Mouse (Mus musculus) heart, embryonic 14.5 days (tissue): ENCODE measurements at regions not wholly inside any gene's neighbourhood (a gene's known extent, or its start where the extent isn't known, plus 50 kb on each side); places are given as distances from the start of the nearest gene placed in this dataset.
"Not testable (repeated sequence)": the region's sequence is repeated elsewhere in the genome, so short reads cannot be mapped to it uniquely, and the experiment has no call there.

Experiments used
- ATAC-seq: fragments of 200-750 bp; cut with Nextera tagmentation; 2 replicates; pipeline ENCODE4 v1.8.0; 2017; ENCODE audit warnings: low read depth, moderate TSS enrichment; ENCODE audit not compliant: insufficient number of reproducible peaks, insufficient read depth, low FRiP score
- H3K27ac ChIP-seq, 2 experiments: fragments of 200-500 bp in 1 of 2; fragments of 300-500 bp in 1 of 2; sonication (generic) in 1 of 2; replicated peaks in 1 of 2; 2 replicates each; pipeline ENCODE4 v1.5.1; 2012 to 2014; ENCODE audit warnings: low read depth in 2 of 2, low read length in 2 of 2, control low read depth in 1 of 2, mild to moderate bottlenecking in 1 of 2, mixed read lengths in 1 of 2; ENCODE audit not compliant: control insufficient read depth in 1 of 2, insufficient read depth in 1 of 2
- H3K27me3 ChIP-seq: fragments of 300-500 bp; sonication (generic); 2 replicates; pipeline ENCODE4 v1.6.1; 2014; ENCODE audit warnings: mild to moderate bottlenecking, low read length, control low read depth; ENCODE audit not compliant: control insufficient read depth, insufficient read depth
- H3K36me3 ChIP-seq: fragments of 300-500 bp; sonication (generic); 2 replicates; pipeline ENCODE4 v1.6.1; 2014; ENCODE audit warnings: mild to moderate bottlenecking, control low read depth, low read length, mixed read lengths; ENCODE audit not compliant: control insufficient read depth, insufficient read depth
- H3K4me1 ChIP-seq, 2 experiments: fragments of 200-500 bp in 1 of 2; fragments of 300-500 bp in 1 of 2; sonication (generic) in 1 of 2; 2 replicates each; pipeline ENCODE4 v1.6.1; 2012 to 2014; ENCODE audit warnings: low read length in 2 of 2, control low read depth in 1 of 2, mixed read lengths in 1 of 2; ENCODE audit not compliant: control insufficient read depth in 2 of 2, insufficient read depth in 2 of 2
- H3K4me2 ChIP-seq: fragments of 300-500 bp; sonication (generic); 2 replicates; pipeline ENCODE4 v1.6.1; 2014; ENCODE audit warnings: mild to moderate bottlenecking, low read length
- H3K4me3 ChIP-seq, 2 experiments: fragments of 200-500 bp in 1 of 2; fragments of 300-500 bp in 1 of 2; sonication (generic) in 1 of 2; 2 replicates each; pipeline ENCODE4 v1.5.1; 2012 to 2014; ENCODE audit warnings: low read length in 2 of 2, mild to moderate bottlenecking in 2 of 2, control low read depth in 1 of 2, low read depth in 1 of 2, moderate library complexity in 1 of 2; ENCODE audit not compliant: control insufficient read depth in 1 of 2, insufficient read depth in 1 of 2
- H3K9ac ChIP-seq: fragments of 300-500 bp; sonication (generic); 2 replicates; pipeline ENCODE4 v1.6.1; 2014; ENCODE audit warnings: mild to moderate bottlenecking, low read length
- H3K9me3 ChIP-seq: fragments of 300-500 bp; sonication (generic); 2 replicates; pipeline ENCODE4 v1.6.1; 2016; ENCODE audit warnings: low read length, control low read depth; ENCODE audit not compliant: control insufficient read depth
- WGBS: fragments of 180-500 bp; shearing (Covaris S2); extraction: QIAGEN DNeasy Blood & Tissue Kit; methylation state at CpG from one replicate; pipeline ENCODE4 v1.1.7; 2014; 5-methylcytosine and 5-hydroxymethylcytosine counted together

GRCm38 (mm10) chr1:152220804-152221565, 131.1 kb upstream of the 1700025G04Rik start:
- H3K27ac ChIP-seq = no peak overlapping the region
- H3K36me3 ChIP-seq = no peaks in the 10 kb centered on the region
- no peak overlapping the region for H3K4me2 ChIP-seq
- H3K9me3 ChIP-seq = no peaks in the 10 kb centered on the region; the same call in 1 of the 2 replicates
- 84% methylated on average over 14 of the region's 14 CpGs for WGBS
- no peak for ATAC-seq
- no peak overlapping the region for H3K9ac ChIP-seq
- no peak overlapping the region for H3K4me3 ChIP-seq
- peaks cover 2 to 18% of the 10 kb centered on the region in 2 experiments for H3K4me1 ChIP-seq
- H3K27me3 ChIP-seq = no peaks in the 10 kb centered on the region

- H3K4me2 ChIP-seq, H3K4me3 ChIP-seq, H3K27me3 ChIP-seq, H3K9me3 ChIP-seq, H3K27ac ChIP-seq, H3K9ac ChIP-seq, H3K36me3 ChIP-seq, ATAC-seq: not testable (repeated sequence)
- peaks cover 2 to 18% of the 10 kb centered on the region in 2 experiments for H3K4me1 ChIP-seq
- 53% methylated on average over 5 of the region's 5 CpGs for WGBS
These were observed 129.8 kb upstream of the 1700025G04Rik start for GRCm38 (mm10) chr1:152219752-152220151.

GRCm38 (mm10) chr1:152217404-152217803, 127.5 kb upstream of the 1700025G04Rik start:
- Histone ChIP-seq H3K4me2 (no peak overlapping the region), H3K27me3 (no peaks in the 10 kb centered on the region), H3K4me1 (peaks cover 0 to 5% of the 10 kb centered on the region in 2 experiments; a peak in 1 of 4 replicates), H3K9ac (no peak overlapping the region), H3K4me3 (no peak overlapping the region), H3K9me3 (no peaks in the 10 kb centered on the region), H3K36me3 (no peaks in the 10 kb centered on the region), H3K27ac (no peak overlapping the region)
- no peak for ATAC-seq
- 45% methylated on average over 4 of the region's 4 CpGs for WGBS

GRCm38 (mm10) chr1:152214376-152214775, 124.5 kb upstream of the 1700025G04Rik start:
- Histone ChIP-seq H3K4me3 (no peak overlapping the region), H3K4me1 (peaks cover 0 to 5% of the 10 kb centered on the region in 2 experiments; a peak in 1 of 4 replicates), H3K27ac (no peak overlapping the region), H3K4me2 (no peak overlapping the region), H3K9me3 (no peaks in the 10 kb centered on the region), H3K36me3 (no peaks in the 10 kb centered on the region), H3K27me3 (no peaks in the 10 kb centered on the region), H3K9ac (no peak overlapping the region)
- no peak for ATAC-seq
- WGBS = 71% methylated on average over 2 of the region's 2 CpGs

GRCm38 (mm10) chr1:152203187-152203586, 113.3 kb upstream of the 1700025G04Rik start:
- H3K9me3 ChIP-seq = no peaks in the 10 kb centered on the region
- H3K4me2 ChIP-seq = no peak overlapping the region
- H3K9ac ChIP-seq = no peak overlapping the region
- H3K4me1 ChIP-seq = no peaks in the 10 kb centered on the region
- 64% methylated on average over 2 of the region's 2 CpGs for WGBS
- no peak overlapping the region for H3K4me3 ChIP-seq
- no peaks in the 10 kb centered on the region for H3K27me3 ChIP-seq
- no peaks in the 10 kb centered on the region for H3K36me3 ChIP-seq
- no peak for ATAC-seq
- no peak overlapping the region for H3K27ac ChIP-seq

GRCm38 (mm10) chr1:152188700-152189099, 98.8 kb upstream of the 1700025G04Rik start:
- Histone ChIP-seq H3K9ac (no peak overlapping the region), H3K4me3 (no peak overlapping the region), H3K27ac (no peak overlapping the region), H3K36me3 (no peaks in the 10 kb centered on the region), H3K9me3 (no peaks in the 10 kb centered on the region), H3K4me1 (no peaks in the 10 kb centered on the region), H3K27me3 (no peaks in the 10 kb centered on the region), H3K4me2 (no peak overlapping the region)
- 73% methylated on average over 6 of the region's 6 CpGs for WGBS
- ATAC-seq = no peak

- Histone ChIP-seq H3K27me3 (no peaks in the 10 kb centered on the region), H3K9me3 (no peaks in the 10 kb centered on the region), H3K9ac (no peak overlapping the region), H3K27ac (no peak overlapping the region), H3K4me2 (no peak overlapping the region), H3K4me1 (no peaks in the 10 kb centered on the region), H3K36me3 (no peaks in the 10 kb centered on the region), H3K4me3 (no peak overlapping the region)
- no peak for ATAC-seq
- WGBS = 83% methylated on average over 3 of the region's 3 CpGs
These were observed 95.0 kb upstream of the 1700025G04Rik start for GRCm38 (mm10) chr1:152184956-152185355.
